Mouse (Mus musculus): Measurements from ENCODE around the gene Ccdc180. TPM values are rescaled to one million over a fixed set of nuclear protein-coding genes. Genes with fewer than 3 reads are reported as not detected.

The Ccdc180 gene
- total and polyA plus RNA-seq, 2 experiments from 2014 or later, result 0.27 to 0.48 TPM

DNA sequence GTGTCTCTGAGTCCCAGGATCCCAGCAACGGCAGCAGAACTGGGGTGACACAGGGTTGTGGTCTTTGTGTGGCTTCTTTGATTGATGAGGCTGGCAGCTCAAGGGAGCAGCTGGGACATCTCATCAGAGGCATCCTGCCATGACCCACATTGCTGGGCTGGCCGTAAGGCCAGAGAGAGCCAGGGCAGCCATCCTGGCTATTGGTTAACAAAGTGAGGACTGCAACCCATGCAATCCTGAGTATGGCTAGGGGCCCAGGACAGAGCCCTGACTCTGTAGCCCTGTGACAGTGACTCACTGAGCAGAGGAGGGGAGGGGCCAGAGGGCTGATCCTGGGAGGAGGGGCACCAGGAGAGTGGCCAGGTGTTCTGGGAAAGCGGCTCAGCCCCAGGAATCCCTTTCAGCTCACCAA is 38.5 kb upstream of the Ccdc180 start:
- no peaks in the 10 kb centered on the region for H3K4me1 ChIP-seq (ENCODE audit: insufficient read depth, low read length)
- no peak overlapping the region for H3K4me2 ChIP-seq (ENCODE audit: low read depth, low read length, poor library complexity, severe bottlenecking)
- H3K4me3 ChIP-seq (ENCODE audit: low read depth, low read length), result no peak overlapping the region
- H3K36me3 ChIP-seq (ENCODE audit: insufficient read depth, low read length), result no peaks in the 10 kb centered on the region
- 0 out of 2 replicates have a peak, but pooled peaks have one; percentile 23 for ATAC-seq (ENCODE audit: low FRiP score)
- H3K9me3 ChIP-seq (ENCODE audit: low read length), result no peaks in the 10 kb centered on the region
- no peaks in the 10 kb centered on the region for H3K27me3 ChIP-seq (ENCODE audit: insufficient read depth, low read length)
- no peak overlapping the region for H3K27ac ChIP-seq (ENCODE audit: low read depth, low read length)
- no peak for TF ChIP-seq CTCF (IDR thresholded peaks at IDR 0.05)
- H3K9ac ChIP-seq (replicated peaks; ENCODE audit: low read length, poor library complexity, severe bottlenecking), result no peak overlapping the region
- DNase-seq (ENCODE audit: low spot score), result peak; percentile 28
- WGBS, result 66% methylated on average over 3 of the region's 3 CpGs

- Histone ChIP-seq H3K9me3 (ENCODE audit: low read length) (no peaks in the 10 kb centered on the region), H3K36me3 (ENCODE audit: insufficient read depth, low read length) (no peaks in the 10 kb centered on the region), H3K9ac (replicated peaks; ENCODE audit: low read length, poor library complexity, severe bottlenecking) (no peak overlapping the region), H3K4me3 (ENCODE audit: low read depth, low read length) (no peak overlapping the region), H3K4me2 (ENCODE audit: low read depth, low read length, poor library complexity, severe bottlenecking) (no peak overlapping the region), H3K4me1 (ENCODE audit: insufficient read depth, low read length) (no peaks in the 10 kb centered on the region), H3K27me3 (ENCODE audit: insufficient read depth, low read length) (no peaks in the 10 kb centered on the region), H3K27ac (ENCODE audit: low read depth, low read length) (no peak overlapping the region)
- ATAC-seq (ENCODE audit: low FRiP score), result no peak
- WGBS, result 76% methylated on average over 15 of the region's 15 CpGs
- no peak for TF ChIP-seq CTCF (IDR thresholded peaks at IDR 0.05)
- DNase-seq (ENCODE audit: low spot score), result no peak
These were observed 36.4 kb upstream of the Ccdc180 start for GRCm38 (mm10) chr4:45853496-45854246.

DNA sequence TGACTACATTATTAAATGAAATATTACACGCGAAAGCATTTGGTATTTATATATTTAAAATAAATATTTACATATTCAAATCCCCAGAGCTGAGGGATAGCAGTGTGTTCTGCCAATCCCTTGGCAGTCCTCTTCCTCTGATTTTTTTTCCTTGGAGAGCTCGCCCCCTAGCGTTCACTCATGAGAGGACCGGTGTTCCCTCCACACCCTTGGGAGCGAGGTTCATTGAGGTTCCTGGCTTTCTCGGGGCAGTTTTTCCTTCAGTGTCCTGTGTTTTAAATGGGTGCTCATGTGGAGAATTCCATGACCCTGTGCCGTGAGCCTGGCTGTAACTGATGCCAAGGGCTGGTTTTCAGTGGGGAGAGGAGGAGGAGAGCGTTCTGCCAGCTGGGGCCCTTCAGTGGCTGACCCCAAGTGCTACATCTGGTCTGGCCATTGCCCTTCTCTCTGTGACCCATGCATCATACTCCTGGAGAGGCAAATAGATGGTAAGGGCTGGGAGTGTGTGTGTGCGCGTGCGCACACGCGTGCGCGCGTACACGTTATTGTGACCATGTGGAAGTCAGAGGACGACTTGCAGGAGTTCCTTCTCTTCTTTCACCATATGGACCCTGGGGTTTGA is 34.2 kb upstream of the Ccdc180 start:
- 48% methylated on average over 19 of the region's 19 CpGs for WGBS
- ATAC-seq (ENCODE audit: low FRiP score) (0 out of 2 replicates have a peak, but pooled peaks have one; percentile 56), DNase-seq (ENCODE audit: low spot score) (peak; percentile 82)
- peak; percentile 90 for TF ChIP-seq CTCF (IDR thresholded peaks at IDR 0.05)
- H3K9me3 ChIP-seq (ENCODE audit: low read length), result no peaks in the 10 kb centered on the region
- H3K27me3 ChIP-seq (ENCODE audit: insufficient read depth, low read length), result no peaks in the 10 kb centered on the region
- H3K27ac ChIP-seq (ENCODE audit: low read depth, low read length), result no peak overlapping the region
- no peaks in the 10 kb centered on the region for H3K36me3 ChIP-seq (ENCODE audit: insufficient read depth, low read length)
- H3K9ac ChIP-seq (replicated peaks; ENCODE audit: low read length, poor library complexity, severe bottlenecking), result no peak overlapping the region
- H3K4me3 ChIP-seq (ENCODE audit: low read depth, low read length), result no peak overlapping the region
- no peak overlapping the region for H3K4me2 ChIP-seq (ENCODE audit: low read depth, low read length, poor library complexity, severe bottlenecking)
- H3K4me1 ChIP-seq (ENCODE audit: insufficient read depth, low read length), result no peaks in the 10 kb centered on the region

DNA sequence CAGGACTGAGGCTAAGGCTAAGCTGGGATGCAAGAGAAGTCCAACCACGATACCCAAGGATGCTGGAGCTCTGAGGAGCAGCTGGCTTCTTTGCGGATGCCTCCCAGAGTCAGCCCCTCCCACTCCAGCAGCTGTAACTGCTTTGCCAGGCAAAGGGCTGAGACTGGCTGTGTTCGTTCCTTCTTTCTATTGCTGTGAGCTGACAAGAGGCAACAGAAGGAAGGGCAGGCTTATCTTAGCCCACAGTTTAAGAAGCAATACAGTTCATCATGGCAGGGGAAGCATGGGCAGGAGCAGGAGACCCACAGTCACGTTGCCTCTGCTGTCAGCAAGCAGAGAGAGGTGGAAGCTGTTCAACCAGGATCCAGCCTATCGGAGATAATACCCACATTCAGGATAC is 28.9 kb upstream of the Ccdc180 start:
- H3K4me2 ChIP-seq (ENCODE audit: low read depth, low read length, poor library complexity, severe bottlenecking), result no peak overlapping the region
- ATAC-seq (ENCODE audit: low FRiP score), result no peak
- H3K27me3 ChIP-seq (ENCODE audit: insufficient read depth, low read length), result no peaks in the 10 kb centered on the region
- H3K4me1 ChIP-seq (ENCODE audit: insufficient read depth, low read length), result no peaks in the 10 kb centered on the region
- no peak overlapping the region for H3K9ac ChIP-seq (replicated peaks; ENCODE audit: low read length, poor library complexity, severe bottlenecking)
- no peaks in the 10 kb centered on the region for H3K36me3 ChIP-seq (ENCODE audit: insufficient read depth, low read length)
- WGBS, result 61% methylated on average over 5 of the region's 5 CpGs
- H3K9me3 ChIP-seq (ENCODE audit: low read length), result no peaks in the 10 kb centered on the region
- no peak for DNase-seq (ENCODE audit: low spot score)
- H3K4me3 ChIP-seq (ENCODE audit: low read depth, low read length), result no peak overlapping the region
- H3K27ac ChIP-seq (ENCODE audit: low read depth, low read length), result no peak overlapping the region
- no peak for TF ChIP-seq CTCF (IDR thresholded peaks at IDR 0.05)

- Histone ChIP-seq H3K9me3 (ENCODE audit: low read length) (no peaks in the 10 kb centered on the region), H3K36me3 (ENCODE audit: insufficient read depth, low read length) (no peaks in the 10 kb centered on the region)
- no peak for ATAC-seq (ENCODE audit: low FRiP score)
These were observed 22.7 kb upstream of the Ccdc180 start for GRCm38 (mm10) chr4:45867416-45867815.

More at GRCm38 (mm10) chr4:45867416-45867815, 22.7 kb upstream of the Ccdc180 start:
- Histone ChIP-seq H3K9ac (replicated peaks; ENCODE audit: low read length, poor library complexity, severe bottlenecking) (no peak overlapping the region), H3K27ac (ENCODE audit: low read depth, low read length) (no peak overlapping the region), H3K4me2 (ENCODE audit: low read depth, low read length, poor library complexity, severe bottlenecking) (no peak overlapping the region), H3K4me3 (ENCODE audit: low read depth, low read length) (no peak overlapping the region), H3K27me3 (ENCODE audit: insufficient read depth, low read length) (no peaks in the 10 kb centered on the region), H3K4me1 (ENCODE audit: insufficient read depth, low read length) (peaks cover 3% of the 10 kb centered on the region; the same call in 1 of the 2 replicates)
- no peak for DNase-seq (ENCODE audit: low spot score)
- no peak for TF ChIP-seq CTCF (IDR thresholded peaks at IDR 0.05)
- 63% methylated on average over 8 of the region's 8 CpGs for WGBS
